ENCODE assay signal across 23 mouse cellular contexts in the genomic region with DNA sequence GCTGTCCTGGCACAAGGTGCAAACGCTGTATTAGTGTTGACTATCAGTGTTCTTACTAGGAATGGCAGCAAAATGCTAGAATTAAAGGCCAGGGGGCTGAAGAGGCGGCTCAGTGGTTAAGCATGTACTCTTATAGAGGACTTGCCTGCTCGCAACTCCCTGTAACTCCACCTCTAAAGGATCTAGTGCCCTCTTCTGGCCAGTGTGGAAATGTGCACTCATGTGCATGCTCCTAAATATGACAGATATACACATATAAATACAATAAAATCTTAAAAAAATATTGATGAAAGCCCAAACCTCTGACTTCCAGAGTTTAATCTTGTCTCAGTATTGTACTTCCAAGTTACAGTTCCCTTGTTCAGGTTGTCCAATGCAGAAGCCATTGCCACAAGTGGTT. TPM values are rescaled to one million over a fixed set of nuclear protein-coding genes. Genes with fewer than 3 reads are reported as not detected.
DNase-seq lines count a peak whose midpoint lies in the region; ATAC-seq and TF ChIP-seq lines count a peak whose summit lies in the region.
"Had no signal": no experiment of that assay in that cellular context is flagged by ENCODE, and none has a peak within 500 bp of the region (broad histone marks: within the 10 kb centered on the region; RNA-seq: fewer than 3 reads in every experiment).

No protein-coding gene starts in this region.

- H3K4me2 ChIP-seq in lung, postnatal 0 days (replicated peaks; ENCODE audit: low read depth, low read length): no peak overlapping the region
- H3K4me2 ChIP-seq: forebrain, embryonic 13.5 days; lung, embryonic 15.5 days; midbrain, embryonic 12.5 days; neural tube, embryonic 12.5 days had no signal

- DNase-seq in heart, adult 2 months: no peak
- no peak for DNase-seq in heart, postnatal 4 days
- no peak for DNase-seq in lung, postnatal 0 days (ENCODE audit: low spot score)
- no peak for DNase-seq in lung, adult 2 months
- DNase-seq in ES-E14 (ENCODE audit: low read depth, low spot score): peak; percentile 16
- no peak for DNase-seq in yolk sac, embryonic 10.5 days (ENCODE audit: low spot score)
- DNase-seq: adrenal gland, postnatal 10 days; B cell, adult 2 months; cerebellum, adult 9-11 months; gastrocnemius, postnatal 14 days; kidney, postnatal 4 days; right cerebral cortex, adult 18-20 months had no signal

- H3K36me3 ChIP-seq in heart, adult 2 months (ENCODE audit: control insufficient read depth, insufficient read depth, low read length): no peaks in the 10 kb centered on the region
- no peaks in the 10 kb centered on the region for H3K36me3 ChIP-seq in lung, postnatal 0 days (ENCODE audit: insufficient read depth, low read length)
- H3K36me3 ChIP-seq in ES-E14 (ENCODE audit: control insufficient read depth, insufficient read depth, low read length, poor library complexity, severe bottlenecking): no peaks in the 10 kb centered on the region
- no peaks in the 10 kb centered on the region for H3K36me3 ChIP-seq in small intestine, adult 2 months (ENCODE audit: control insufficient read depth, insufficient read depth, low read length)
- H3K36me3 ChIP-seq: hindbrain, embryonic 10.5 days; lung, embryonic 15.5 days; midbrain, embryonic 12.5 days; neural tube, embryonic 12.5 days had no signal

- TF ChIP-seq POLR2A in heart, adult 2 months (IDR thresholded peaks at IDR 0.05; ENCODE audit: insufficient read depth, low read depth, low read length): no peak
- TF ChIP-seq POLR2A in lung, adult 2 months (IDR thresholded peaks at IDR 0.05; ENCODE audit: borderline replicate concordance, extremely low read depth, low read depth, low read length): no peak
- no peak for TF ChIP-seq POLR2A in small intestine, adult 2 months (IDR thresholded peaks at IDR 0.05; ENCODE audit: low read depth, low read length)

- TF ChIP-seq EP300 in heart, adult 2 months (IDR thresholded peaks at IDR 0.05; ENCODE audit: insufficient read depth, low read depth, low read length): no peak
- no peak for TF ChIP-seq EP300 in lung, postnatal 0 days (IDR thresholded peaks at IDR 0.05)

- ATAC-seq in lung, postnatal 0 days: no peak
- no peak for ATAC-seq in inflammation-experienced regulatory T-cells, adult 6 months
- ATAC-seq: forebrain, embryonic 13.5 days; hindbrain, postnatal 0 days had no signal

- WGBS in heart, adult 2 months: 79% methylated on average over 3 of the region's 3 CpGs
- 72% methylated on average over 3 of the region's 3 CpGs for WGBS in lung, postnatal 0 days
- WGBS in lung, adult 2 months: 81% methylated on average over 3 of the region's 3 CpGs
- WGBS in small intestine, adult 2 months: 91% methylated on average over 3 of the region's 3 CpGs

- H3K79me2 ChIP-seq in heart, adult 2 months (replicated peaks; ENCODE audit: control insufficient read depth, insufficient read depth, low read length): no peaks in the 10 kb centered on the region

- H3K27me3 ChIP-seq in heart, adult 2 months (ENCODE audit: control insufficient read depth, insufficient read depth, low read length): no peaks in the 10 kb centered on the region
- no peaks in the 10 kb centered on the region for H3K27me3 ChIP-seq in lung, postnatal 0 days (replicated peaks; ENCODE audit: insufficient read depth, low read length)
- H3K27me3 ChIP-seq in small intestine, adult 2 months (ENCODE audit: control insufficient read depth, insufficient read depth, low read length): no peaks in the 10 kb centered on the region
- H3K27me3 ChIP-seq: forebrain, embryonic 13.5 days; lung, embryonic 15.5 days; midbrain, embryonic 12.5 days; neural tube, embryonic 12.5 days had no signal

- in situ Hi-C loops in ES-E14 (cut with MboI; ENCODE audit: low sequenced_read_pairs in 2 of 2, unreplicated experiment in 2 of 2): loop anchor here in 1 of 2 experiments (10.0 kb wide), 1 partner anchor 199 kb away; no protein-coding TSS in a partner anchor

- H3K4me3 ChIP-seq in heart, adult 2 months: no peak overlapping the region
- no peak overlapping the region for H3K4me3 ChIP-seq in lung, postnatal 0 days (ENCODE audit: low read depth, low read length)
- H3K4me3 ChIP-seq in lung, adult 2 months (replicated peaks; ENCODE audit: extremely low read depth, low read depth, low read length): no peak overlapping the region
- no peak overlapping the region for H3K4me3 ChIP-seq in ES-E14 (ENCODE audit: insufficient read depth in 1 of 2, low read depth in 1 of 2, low read length in 2 of 2, poor library complexity in 1 of 2, severe bottlenecking in 1 of 2)
- H3K4me3 ChIP-seq in small intestine, adult 2 months (ENCODE audit: low read depth, low read length): no peak overlapping the region
- H3K4me3 ChIP-seq: forebrain, embryonic 13.5 days; hindbrain, embryonic 10.5 days; lung, embryonic 15.5 days; midbrain, embryonic 12.5 days; neural tube, embryonic 12.5 days had no signal

- peak; percentile 33 for TF ChIP-seq CTCF in heart, adult 2 months (IDR thresholded peaks at IDR 0.05)
- peak; percentile 33; the same call in 1 of the 2 replicates for TF ChIP-seq CTCF in lung, postnatal 0 days (IDR thresholded peaks at IDR 0.05)
- no peak for TF ChIP-seq CTCF in lung, adult 2 months (IDR thresholded peaks at IDR 0.05; ENCODE audit: insufficient read depth, low read length)
- TF ChIP-seq CTCF in small intestine, adult 2 months (IDR thresholded peaks at IDR 0.05; ENCODE audit: extremely low read depth, insufficient read length, insufficient replicate concordance, low read depth, low read length): peak; percentile 18; the same call in 1 of the 2 replicates

- H3K27ac ChIP-seq in heart, adult 2 months: no peak overlapping the region
- H3K27ac ChIP-seq in lung, postnatal 0 days (ENCODE audit: low read length): no peak overlapping the region
- H3K27ac ChIP-seq in ES-E14 (ENCODE audit: insufficient read depth, low read depth, low read length, poor library complexity, severe bottlenecking): no peak overlapping the region
- H3K27ac ChIP-seq in small intestine, adult 2 months (ENCODE audit: insufficient read depth, low read depth, low read length): no peak overlapping the region
- H3K27ac ChIP-seq: forebrain, embryonic 13.5 days; hindbrain, embryonic 10.5 days; hindbrain, postnatal 0 days; lung, embryonic 15.5 days; macrophage; midbrain, embryonic 12.5 days; neural tube, embryonic 12.5 days had no signal

- intact Hi-C loops in heart, adult 2 months (cut with DNase I): no loop called here

- H3K4me1 ChIP-seq in heart, adult 2 months (ENCODE audit: control insufficient read depth, insufficient read depth, low read length): no peaks in the 10 kb centered on the region
- no peaks in the 10 kb centered on the region for H3K4me1 ChIP-seq in lung, postnatal 0 days (ENCODE audit: insufficient read depth, low read depth, low read length)
- no peaks in the 10 kb centered on the region for H3K4me1 ChIP-seq in lung, adult 2 months (ENCODE audit: control insufficient read depth, insufficient read depth, low read length)
- no peaks in the 10 kb centered on the region for H3K4me1 ChIP-seq in ES-E14 (ENCODE audit: control insufficient read depth in 2 of 2, insufficient read depth in 2 of 2, low read length in 2 of 2, poor library complexity in 1 of 2)
- no peaks in the 10 kb centered on the region for H3K4me1 ChIP-seq in small intestine, adult 2 months (ENCODE audit: control insufficient read depth, insufficient read depth, insufficient read length, low read length)
- H3K4me1 ChIP-seq: forebrain, embryonic 13.5 days; hindbrain, embryonic 10.5 days; lung, embryonic 15.5 days; midbrain, embryonic 12.5 days; neural tube, embryonic 12.5 days had no signal

- no peaks in the 10 kb centered on the region for H3K9me3 ChIP-seq in lung, postnatal 0 days (ENCODE audit: low read length)
- no peaks in the 10 kb centered on the region for H3K9me3 ChIP-seq in ES-E14 (ENCODE audit: control insufficient read depth, insufficient read depth, low read depth, low read length)
- H3K9me3 ChIP-seq: forebrain, embryonic 13.5 days; hindbrain, embryonic 10.5 days; lung, embryonic 15.5 days; midbrain, embryonic 12.5 days; neural tube, embryonic 12.5 days had no signal

- no peak overlapping the region for H3K9ac ChIP-seq in heart, adult 2 months (ENCODE audit: low read depth, low read length)
- H3K9ac ChIP-seq in lung, postnatal 0 days (replicated peaks; ENCODE audit: low read depth): no peak overlapping the region
- no peak overlapping the region for H3K9ac ChIP-seq in ES-E14 (ENCODE audit: insufficient read depth, low read depth, low read length, poor library complexity, severe bottlenecking)
- H3K9ac ChIP-seq: forebrain, embryonic 13.5 days; lung, embryonic 15.5 days; midbrain, embryonic 12.5 days; neural tube, embryonic 12.5 days had no signal

TF ChIP-seq in ES-E14, 5 proteins besides CTCF, POLR2A, EP300 and RAD21:
- TF ChIP-seq ZNF384 (IDR thresholded peaks at IDR 0.05; ENCODE audit: low read depth, low read length): no peak
- TF ChIP-seq ZC3H11A (IDR thresholded peaks at IDR 0.05; ENCODE audit: borderline replicate concordance, low read depth, low read length): peak; percentile 87; the same call in 1 of the 2 replicates

RNA-seq across cellular contexts. Expression of a gene that starts 51.1 kb away (rescaled TPM):
- not detected for total RNA-seq in heart, adult 2 months (2021)
- polyA plus RNA-seq in heart, adult 2 months (2012; rRNA removed): 0.59 TPM in 1 of 2 replicates, not detected in the other
- total RNA-seq in heart, postnatal 4 days (2021): under 1 TPM; 0.02 to 0.05 TPM
- polyA plus RNA-seq in lung, postnatal 0 days (2015; fragmentation: Nextera tagmentation; extraction: Ambion mirVana): 2.9 and 3.2 TPM in 2 replicates
- 5.4 and 7.6 TPM in 2 replicates for polyA plus RNA-seq in lung, adult 2 months (2012; rRNA removed)
- 0.05 TPM in 1 of 2 replicates, not detected in the other for total RNA-seq in ES-E14 (2012; rRNA removed)
- polyA plus RNA-seq in small intestine, adult 2 months (2012; rRNA removed): not detected in 2 replicates
- under 1 TPM in 1 of 3 experiments, not detected in 2; 0.24 TPM for polyA plus RNA-seq in inflammation-experienced regulatory T-cells, adult 6 months (2017; shearing (Covaris generic))
- total RNA-seq: gastrocnemius, postnatal 14 days had no signal
- polyA plus RNA-seq: embryonic facial prominence, embryonic 11.5 days; kidney, embryonic 14.5 days; macrophage; midbrain, embryonic 12.5 days; neural tube, embryonic 12.5 days had no signal

RNA-seq across cellular contexts. Expression of a gene that starts 58.2 kb away (rescaled TPM):
- total RNA-seq in heart, adult 2 months (2021): 10 to 100 TPM; 22.2 to 24.1 TPM
- polyA plus RNA-seq in heart, adult 2 months (2012; rRNA removed): 29.9 and 38.1 TPM in 2 replicates
- total RNA-seq in heart, postnatal 4 days (2021): 10 to 100 TPM; 15.5 to 16.8 TPM
- polyA plus RNA-seq in lung, postnatal 0 days (2015; fragmentation: Nextera tagmentation; extraction: Ambion mirVana): 75.5 and 79.4 TPM in 2 replicates
- polyA plus RNA-seq in lung, adult 2 months (2012; rRNA removed): 47.3 and 57.3 TPM in 2 replicates
- total RNA-seq in ES-E14 (2012; rRNA removed): 7.2 and 9.6 TPM in 2 replicates
- polyA plus RNA-seq in small intestine, adult 2 months (2012; rRNA removed): 6.8 and 14.2 TPM in 2 replicates
- 10 to 100 TPM in 1 of 3 experiments, 1 to 10 TPM in 2; 6.7 to 17.8 (median 7.2) TPM for polyA plus RNA-seq in inflammation-experienced regulatory T-cells, adult 6 months (2017; shearing (Covaris generic))
